Mouse (Mus musculus) hindbrain, embryonic 13.5 days (tissue): ENCODE data around the gene Rtn2. TPM values are rescaled to one million over a fixed set of nuclear protein-coding genes. Genes with fewer than 3 reads are reported as not detected.
"Not testable (repeated sequence)": the region's sequence is repeated elsewhere in the genome, so short reads cannot be mapped to it uniquely, and the experiment has no call there.

ENCODE experiments used
- ATAC-seq: fragments of 200-750 bp; cut with Nextera tagmentation; 2 replicates; pipeline ENCODE4 v1.8.0; 2017; ENCODE audit warnings: moderate TSS enrichment; ENCODE audit not compliant: low FRiP score
- H3K27ac ChIP-seq: fragments of 300-500 bp; sonication (generic); 2 replicates; pipeline ENCODE4 v1.5.1; 2015; ENCODE audit warnings: inconsistent platforms, mild to moderate bottlenecking, moderate library complexity
- H3K27me3 ChIP-seq: fragments of 300-500 bp; sonication (generic); 2 replicates; pipeline ENCODE4 v1.6.1; 2015; ENCODE audit warnings: mild to moderate bottlenecking, inconsistent platforms
- H3K36me3 ChIP-seq: fragments of 300-500 bp; sonication (generic); 2 replicates; pipeline ENCODE4 v1.6.1; 2015; ENCODE audit warnings: mild to moderate bottlenecking, inconsistent platforms
- H3K4me1 ChIP-seq: fragments of 300-500 bp; sonication (generic); replicated peaks from 2 replicates; pipeline ENCODE4 v1.6.1; 2015; ENCODE audit warnings: inconsistent platforms
- H3K4me2 ChIP-seq: fragments of 300-500 bp; sonication (generic); 2 replicates; pipeline ENCODE4 v1.6.1; 2015; ENCODE audit warnings: inconsistent platforms, mild to moderate bottlenecking, moderate library complexity
- H3K4me3 ChIP-seq: fragments of 300-500 bp; sonication (generic); 2 replicates; pipeline ENCODE4 v1.5.1; 2015; ENCODE audit warnings: mild to moderate bottlenecking, inconsistent platforms
- H3K9ac ChIP-seq: fragments of 300-500 bp; sonication (generic); 2 replicates; pipeline ENCODE4 v1.6.1; 2015; ENCODE audit warnings: mild to moderate bottlenecking, inconsistent platforms
- H3K9me3 ChIP-seq: fragments of 300-500 bp; sonication (generic); 2 replicates; pipeline ENCODE4 v1.6.1; 2016; ENCODE audit warnings: inconsistent platforms
- WGBS: fragments of 180-500 bp; shearing (Covaris S2); methylation state at CpG from one replicate; pipeline ENCODE4 v1.1.7; 2015; 5-methylcytosine and 5-hydroxymethylcytosine counted together
- polyA plus RNA-seq: library from polyadenylated mRNA; unstranded; fragments of >200 nt; fragmentation: Nextera tagmentation; extraction: Ambion mirVana; gene quantifications from 2 replicates; pipeline ENCODE4 v1.2.1, GENCODE M21; 2015

Rtn2 gene
- polyA plus RNA-seq, 1 experiment from 2014 or later = 101 TPM

GRCm38 (mm10) chr7:19270509-19271237 is 11.8 kb upstream of the Rtn2 start:
- peak overlapping the region; percentile 95 for H3K9ac ChIP-seq
- under 1% methylated on average over 21 of the region's 21 CpGs for WGBS
- ATAC-seq = no peak
- H3K4me2 ChIP-seq = peak overlapping the region; percentile 97
- H3K36me3 ChIP-seq = no peaks in the 10 kb centered on the region
- H3K27me3 ChIP-seq = peaks cover 17% of the 10 kb centered on the region; the same call in 1 of the 2 replicates
- H3K9me3 ChIP-seq = no peaks in the 10 kb centered on the region
- peak overlapping the region; percentile 96 for H3K4me3 ChIP-seq
- H3K27ac ChIP-seq = peak overlapping the region; percentile 86
- peaks cover 38% of the 10 kb centered on the region for H3K4me1 ChIP-seq

DNA sequence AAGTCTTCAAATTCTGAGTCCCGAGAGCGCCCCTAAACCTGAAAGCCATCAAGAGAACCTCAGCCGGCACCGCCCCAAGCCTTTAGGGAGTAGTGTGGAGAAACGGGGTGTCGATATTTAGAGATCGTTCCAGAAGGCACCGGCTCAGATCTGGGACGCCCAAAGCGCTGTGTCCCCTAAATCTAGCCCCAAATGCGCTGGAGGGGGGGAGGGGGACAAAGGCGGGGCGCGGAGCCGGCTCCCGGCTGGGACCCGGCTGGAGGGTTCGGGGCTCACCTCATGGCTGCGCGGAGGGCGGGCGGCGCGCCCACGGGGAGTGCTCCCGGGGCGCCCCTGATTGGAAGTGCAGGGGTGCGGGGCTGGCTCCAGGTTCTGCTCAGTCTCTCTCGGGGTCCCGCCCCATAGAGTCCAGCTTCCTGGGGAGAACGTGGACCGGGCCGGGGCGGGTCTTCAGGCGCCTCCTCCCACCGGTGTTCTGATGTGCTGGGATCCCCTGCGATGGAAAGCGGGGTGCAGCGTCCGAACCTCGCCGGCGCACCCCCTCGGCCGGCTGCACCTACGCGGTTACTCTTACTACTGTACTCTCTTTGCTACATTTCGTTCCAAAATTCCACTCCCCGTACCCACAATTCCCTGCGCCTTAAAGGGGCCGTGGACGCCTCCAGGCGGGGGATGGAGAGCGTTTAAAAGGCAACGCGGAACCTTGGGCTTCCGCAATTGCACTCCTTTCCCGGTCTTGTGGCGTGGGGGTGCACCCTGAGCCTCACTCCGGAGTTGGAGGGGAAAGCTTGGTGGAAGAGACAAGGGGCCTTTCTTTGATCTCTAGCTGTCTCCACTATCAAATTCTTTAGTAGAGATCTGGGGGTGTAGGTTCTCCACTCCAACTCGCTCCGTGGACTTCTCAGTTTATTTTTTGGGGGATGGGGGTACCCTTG is 10.9 kb upstream of the Rtn2 start, which contains the start of gene Vasp:
Vasp (minus strand) TSS at position 580 of the 935 bp plus-strand sequence.
- Histone ChIP-seq H3K9me3 (no peaks in the 10 kb centered on the region), H3K36me3 (no peaks in the 10 kb centered on the region), H3K27me3 (peaks cover 18% of the 10 kb centered on the region; the same call in 1 of the 2 replicates), H3K4me3 (peak within 1 kb of the TSS; percentile 96), H3K9ac (peak within 1 kb of the TSS; percentile 95), H3K4me1 (peaks cover 30% of the 10 kb centered on the region), H3K4me2 (peak within 1 kb of the TSS; percentile 97), H3K27ac (peak within 1 kb of the TSS; percentile 86)
- ATAC-seq = peak; percentile 73
- under 1% methylated on average over 62 of the region's 62 CpGs for WGBS

DNA sequence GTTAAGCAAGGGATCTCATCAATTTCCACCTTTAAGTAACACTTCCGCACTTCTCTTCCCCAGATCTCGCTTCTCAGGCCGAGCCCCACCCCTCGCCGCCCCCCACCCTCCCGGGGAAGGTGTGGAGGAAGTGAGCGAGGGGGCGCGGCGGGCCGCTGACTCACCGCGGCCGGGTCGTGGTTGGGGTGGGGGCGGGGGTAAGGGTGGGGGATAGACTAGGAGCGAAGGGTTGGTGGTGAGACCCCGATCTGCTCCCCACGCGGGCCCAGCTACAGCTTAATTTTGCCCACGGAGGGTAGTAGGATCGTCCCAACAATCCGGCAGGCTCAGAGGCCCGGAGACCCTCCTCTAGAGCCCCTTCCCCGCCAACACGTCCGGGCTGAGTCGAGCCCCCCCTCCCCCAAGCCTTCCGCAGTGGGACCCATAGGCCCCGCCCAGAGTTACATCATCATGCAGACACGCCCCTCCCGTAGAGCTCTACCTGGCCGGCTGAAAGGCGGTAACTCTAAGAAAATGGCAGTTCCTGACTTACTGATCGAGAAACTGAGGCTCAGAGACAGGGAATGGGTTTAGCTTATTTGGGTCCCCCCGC is 10.2 kb upstream of the Rtn2 start:
- Histone ChIP-seq H3K9ac (peak overlapping the region; percentile 95), H3K4me2 (peak overlapping the region; percentile 97), H3K9me3 (no peaks in the 10 kb centered on the region), H3K27ac (peak overlapping the region; percentile 86), H3K4me1 (peaks cover 29% of the 10 kb centered on the region), H3K36me3 (no peaks in the 10 kb centered on the region), H3K27me3 (peaks cover 21% of the 10 kb centered on the region; the same call in 1 of the 2 replicates), H3K4me3 (peak overlapping the region; percentile 96)
- 0% methylated on average over 25 of the region's 36 CpGs for whole genome bisulfite sequencing
- peak; percentile 77 for ATAC-seq

- no peak overlapping the region for H3K4me3 ChIP-seq
- peaks cover 15% of the 10 kb centered on the region for H3K4me1 ChIP-seq
- peaks cover 61% of the 10 kb centered on the region for H3K27me3 ChIP-seq
- WGBS = 48% methylated on average over 4 of the region's 4 CpGs
- H3K9me3 ChIP-seq = no peaks in the 10 kb centered on the region
- H3K27ac ChIP-seq = no peak overlapping the region
- H3K9ac ChIP-seq = no peak overlapping the region
- no peaks in the 10 kb centered on the region for H3K36me3 ChIP-seq
- ATAC-seq = no peak
- no peak overlapping the region for H3K4me2 ChIP-seq
These were observed 6.2 kb upstream of the Rtn2 start for GRCm38 (mm10) chr7:19276253-19276652.

DNA sequence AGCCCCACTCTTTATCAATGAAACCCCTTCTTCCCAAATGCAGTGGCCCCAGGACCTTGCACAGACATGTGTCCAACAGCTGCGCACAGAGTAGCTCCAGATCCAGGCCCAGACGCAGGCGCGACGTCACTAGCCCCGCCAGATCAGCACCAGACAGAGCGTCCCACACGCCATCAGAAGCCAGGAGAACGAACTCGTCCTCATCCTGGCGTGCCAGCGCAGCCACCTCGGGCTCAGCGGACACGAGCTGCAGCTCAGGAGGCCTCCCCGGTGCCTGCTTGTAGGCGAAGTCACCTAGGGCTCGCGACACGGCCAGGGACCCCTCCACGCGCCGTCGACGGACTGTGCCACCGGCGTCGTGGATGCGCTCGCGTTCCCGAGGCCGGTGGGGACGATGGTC is 3.4 kb upstream of the Rtn2 start:
- H3K9me3 ChIP-seq = no peaks in the 10 kb centered on the region
- peak overlapping the region; percentile 35 for H3K4me3 ChIP-seq
- WGBS = 4% methylated on average over 34 of the region's 34 CpGs
- H3K9ac ChIP-seq = peak overlapping the region; percentile 60; the same call in 1 of the 2 replicates
- ATAC-seq = no peak
- H3K36me3 ChIP-seq = no peaks in the 10 kb centered on the region
- peak overlapping the region; percentile 54 for H3K4me2 ChIP-seq
- H3K4me1 ChIP-seq = peaks cover 18% of the 10 kb centered on the region
- no peak overlapping the region for H3K27ac ChIP-seq
- peaks cover 64% of the 10 kb centered on the region for H3K27me3 ChIP-seq

DNA sequence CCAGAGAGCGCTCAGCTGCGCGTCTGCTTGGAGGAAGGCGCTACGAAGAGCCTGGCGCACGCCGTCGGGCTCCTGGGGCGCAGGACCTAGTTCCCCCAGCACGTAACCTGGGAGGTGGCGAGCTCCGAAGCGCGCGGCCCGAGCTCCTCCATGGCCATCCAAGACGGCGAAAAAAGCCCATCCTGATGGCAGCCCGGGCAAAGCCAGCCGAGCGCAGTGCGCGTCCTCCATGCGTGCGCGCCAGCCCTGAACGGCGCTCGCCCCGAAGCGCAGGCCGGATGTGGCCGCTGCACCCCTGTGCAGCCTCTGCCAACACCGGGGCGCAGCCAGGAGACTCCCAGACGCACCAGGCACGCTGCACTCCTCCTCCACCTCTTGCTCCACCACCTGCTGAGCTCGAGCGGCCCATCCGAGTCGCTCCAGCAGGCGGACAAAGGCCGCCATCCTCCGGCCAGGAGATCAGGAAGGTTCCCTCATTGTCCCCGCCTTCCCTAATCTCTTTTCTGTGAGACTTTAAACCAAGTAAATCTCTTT is 2.8 kb upstream of the Rtn2 start, which contains the start of gene Ppm1n:
Ppm1n (minus strand) TSS at position 484 of the 534 bp plus-strand sequence.
- Histone ChIP-seq H3K4me2 (peak within 1 kb of the TSS; percentile 54), H3K27me3 (peaks cover 58% of the 10 kb centered on the region), H3K4me1 (peaks cover 24% of the 10 kb centered on the region), H3K9ac (peak within 1 kb of the TSS; percentile 60), H3K4me3 (peak within 1 kb of the TSS; percentile 35), H3K9me3 (no peaks in the 10 kb centered on the region), H3K27ac (no peak within 1 kb of the TSS), H3K36me3 (no peaks in the 10 kb centered on the region)
- ATAC-seq = no peak
- WGBS = under 1% methylated on average over 46 of the region's 46 CpGs

DNA sequence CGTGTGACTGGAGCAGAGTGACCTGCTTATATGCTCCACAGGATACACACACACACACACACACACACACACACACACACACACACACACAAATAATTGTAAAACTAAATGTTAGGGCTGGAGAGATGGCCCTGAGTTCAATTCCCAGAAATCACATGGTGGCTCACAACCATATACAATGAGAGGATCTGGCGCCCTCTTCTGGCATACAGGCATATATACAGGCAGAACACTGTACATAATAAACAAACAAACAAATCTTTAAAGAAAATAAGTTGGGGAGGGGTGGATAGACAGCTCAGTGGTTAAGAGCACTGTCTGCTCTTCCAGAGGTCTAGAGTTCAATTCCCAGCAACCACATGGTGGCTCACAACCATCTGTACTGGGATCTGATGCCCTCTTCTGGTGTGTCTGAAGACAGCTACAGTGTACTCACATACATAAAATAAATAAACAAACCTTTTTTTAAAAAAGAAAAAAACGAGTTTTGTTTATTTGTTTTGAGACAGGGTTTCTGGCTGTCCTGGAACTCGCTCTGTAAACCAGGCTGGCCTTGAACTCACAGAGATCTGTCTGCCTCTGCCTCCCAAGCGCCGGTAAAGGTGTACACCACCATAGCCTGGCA is 632 bp upstream of the Rtn2 start:
- H3K4me1 ChIP-seq = peaks cover 32% of the 10 kb centered on the region
- peak overlapping the region; percentile 77 for H3K4me2 ChIP-seq
- not testable (repeated sequence) for H3K36me3 ChIP-seq, H3K9me3 ChIP-seq, ATAC-seq, H3K9ac ChIP-seq, H3K27ac ChIP-seq
- H3K27me3 ChIP-seq = peaks cover 47% of the 10 kb centered on the region
- peak overlapping the region; percentile 87 for H3K4me3 ChIP-seq
- WGBS = 40% methylated on average over 6 of the region's 6 CpGs

GRCm38 (mm10) chr7:19282791-19283405 is 474 bp downstream of the Rtn2 start:
- Histone ChIP-seq H3K9me3 (no peaks in the 10 kb centered on the region), H3K27me3 (peaks cover 37% of the 10 kb centered on the region), H3K27ac (peak overlapping the region; percentile 96), H3K36me3 (peaks cover 19% of the 10 kb centered on the region), H3K4me3 (peak overlapping the region; percentile 87), H3K4me1 (peaks cover 32% of the 10 kb centered on the region), H3K9ac (peak overlapping the region; percentile 99), H3K4me2 (peak overlapping the region; percentile 77)
- peak; percentile 85 for ATAC-seq
- WGBS = under 1% methylated on average over 34 of the region's 35 CpGs

GRCm38 (mm10) chr7:19283406-19283804 is 981 bp downstream of the Rtn2 start:
- Histone ChIP-seq H3K27ac (peak overlapping the region; percentile 96), H3K9ac (peak overlapping the region; percentile 99), H3K36me3 (peaks cover 24% of the 10 kb centered on the region), H3K27me3 (peaks cover 32% of the 10 kb centered on the region), H3K4me2 (peak overlapping the region; percentile 77), H3K9me3 (no peaks in the 10 kb centered on the region), H3K4me3 (peak overlapping the region; percentile 87), H3K4me1 (peaks cover 32% of the 10 kb centered on the region)
- WGBS = 23% methylated on average over 14 of the region's 14 CpGs
- ATAC-seq = peak; percentile 3; the same call in 1 of the 2 replicates

GRCm38 (mm10) chr7:19284763-19285162 is 2.3 kb downstream of the Rtn2 start:
- 26% methylated on average over 4 of the region's 4 CpGs for WGBS
- Histone ChIP-seq H3K9me3 (no peaks in the 10 kb centered on the region), H3K4me2 (peak overlapping the region; percentile 77), H3K4me1 (peaks cover 23% of the 10 kb centered on the region), H3K36me3 (peaks cover 32% of the 10 kb centered on the region), H3K9ac (no peak overlapping the region), H3K27me3 (peaks cover 18% of the 10 kb centered on the region), H3K4me3 (no peak overlapping the region), H3K27ac (no peak overlapping the region)
- no peak for ATAC-seq
